Mouse (Mus musculus) heart, embryonic 11.5 days (tissue): ENCODE data around the gene Fahd1. TPM values are rescaled to one million over a fixed set of nuclear protein-coding genes. Genes with fewer than 3 reads are reported as not detected.

Experiments
- ATAC-seq: fragments of 200-750 bp; cut with Nextera tagmentation; replicated peaks from 2 replicates; pipeline ENCODE4 v1.8.0; 2017; ENCODE audit warnings: moderate library complexity; ENCODE audit not compliant: insufficient number of reproducible peaks, low FRiP score, low TSS enrichment
- H3K27ac ChIP-seq: fragments of 300-500 bp; sonication (generic); 2 replicates; pipeline ENCODE4 v1.5.1; 2014; ENCODE audit warnings: mild to moderate bottlenecking, low read depth, low read length
- H3K27me3 ChIP-seq: fragments of 300-500 bp; sonication (generic); 2 replicates; pipeline ENCODE4 v1.6.1; 2014; ENCODE audit warnings: mild to moderate bottlenecking, low read length, mixed read lengths; ENCODE audit not compliant: control insufficient read depth, insufficient read depth
- H3K36me3 ChIP-seq: fragments of 300-500 bp; sonication (generic); 2 replicates; pipeline ENCODE4 v1.6.1; 2014; ENCODE audit warnings: mild to moderate bottlenecking, low read length, moderate library complexity, mixed read lengths; ENCODE audit not compliant: control insufficient read depth, insufficient read depth
- H3K4me1 ChIP-seq: fragments of 300-500 bp; sonication (generic); 2 replicates; pipeline ENCODE4 v1.6.1; 2014; ENCODE audit warnings: low read length; ENCODE audit not compliant: control insufficient read depth, insufficient read depth
- H3K4me2 ChIP-seq: fragments of 300-500 bp; sonication (generic); 2 replicates; pipeline ENCODE4 v1.6.1; 2014; ENCODE audit warnings: mild to moderate bottlenecking, moderate library complexity
- H3K4me3 ChIP-seq: fragments of 300-500 bp; sonication (generic); 2 replicates; pipeline ENCODE4 v1.5.1; 2014; ENCODE audit warnings: low read depth, low read length
- H3K9ac ChIP-seq: fragments of 300-500 bp; sonication (generic); 2 replicates; pipeline ENCODE4 v1.6.1; 2014; ENCODE audit warnings: mild to moderate bottlenecking, low read depth, low read length, moderate library complexity
- H3K9me3 ChIP-seq: fragments of 300-500 bp; sonication (generic); replicated peaks from 2 replicates; pipeline ENCODE4 v1.6.1; 2016; ENCODE audit warnings: low read length; ENCODE audit not compliant: control insufficient read depth
- WGBS: fragments of 180-500 bp; shearing (Covaris S2); extraction: QIAGEN DNeasy Blood & Tissue Kit; methylation state at CpG from one replicate; pipeline ENCODE4 v1.1.7; 2014; ENCODE audit not compliant: insufficient replicate concordance; 5-methylcytosine and 5-hydroxymethylcytosine counted together
- polyA plus RNA-seq: library from polyadenylated mRNA; unstranded; fragments of >200 nt; fragmentation: Nextera tagmentation; extraction: Ambion mirVana; gene quantifications from 2 replicates; pipeline ENCODE4 v1.2.1, GENCODE M21; 2014

Gene Fahd1
- polyA plus RNA-seq, 1 experiment from 2014 or later: 38.0 TPM

DNA sequence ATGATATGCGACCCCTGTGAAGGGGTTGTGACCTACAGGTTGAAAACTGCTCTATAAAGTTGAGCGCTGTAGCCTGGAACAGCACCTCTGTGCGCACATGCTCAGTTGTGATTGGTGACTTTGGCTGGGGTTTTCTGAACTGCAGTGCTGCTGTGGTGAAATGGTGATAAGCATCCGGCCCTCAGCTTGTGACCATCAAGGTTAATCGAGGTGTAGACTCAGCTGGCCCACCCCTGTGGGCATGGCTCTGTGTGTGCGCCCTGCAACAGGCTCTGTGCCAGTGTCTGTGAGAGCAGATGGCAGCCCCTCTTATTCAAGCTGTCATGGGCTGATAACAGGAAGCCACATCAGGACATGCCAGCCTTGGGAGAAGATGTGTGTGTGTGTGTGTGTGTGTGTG lies 8.8 kb upstream of the Fahd1 start:
- Histone ChIP-seq H3K36me3 (no peaks in the 10 kb centered on the region), H3K4me1 (no peaks in the 10 kb centered on the region), H3K9me3 (no peaks in the 10 kb centered on the region), H3K27ac (no peak overlapping the region), H3K4me2 (no peak overlapping the region), H3K27me3 (no peaks in the 10 kb centered on the region), H3K4me3 (no peak overlapping the region), H3K9ac (no peak overlapping the region)
- WGBS: 86% methylated on average over 6 of the region's 6 CpGs
- no peak for ATAC-seq

DNA sequence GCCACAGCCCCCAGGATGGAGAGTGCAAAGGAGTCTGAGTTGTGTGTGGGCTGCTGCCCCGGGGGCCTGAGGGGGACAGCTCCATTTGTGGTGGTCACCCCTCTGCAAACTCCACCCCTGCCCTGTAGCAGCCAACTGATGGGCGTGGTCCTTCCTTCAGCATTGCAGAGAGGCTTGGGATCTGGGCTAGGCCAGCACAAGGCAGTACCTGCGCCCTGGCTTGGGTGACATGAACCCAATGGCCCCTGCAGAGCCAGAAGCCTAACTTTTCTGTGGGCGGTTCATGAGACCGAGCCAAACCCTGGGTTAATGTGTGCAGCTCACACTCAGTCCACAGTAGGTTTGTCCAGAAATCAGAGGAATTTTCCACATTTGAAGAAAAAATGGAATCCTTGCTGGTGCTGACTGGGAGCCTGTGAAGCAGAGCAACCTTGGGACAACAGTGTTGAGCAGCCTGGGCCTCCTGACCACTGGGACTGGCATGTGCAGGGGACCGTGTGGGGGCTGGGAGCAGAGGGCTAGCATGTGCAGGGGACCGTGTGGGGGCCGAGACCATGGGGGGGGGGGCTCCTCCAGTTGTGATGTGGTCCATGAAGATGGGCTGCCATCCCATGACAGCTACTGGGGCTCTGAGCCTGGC lies 7.8 kb upstream of the Fahd1 start:
- H3K4me3 ChIP-seq: no peak overlapping the region
- no peak overlapping the region for H3K27ac ChIP-seq
- WGBS: 80% methylated on average over 8 of the region's 8 CpGs
- H3K36me3 ChIP-seq: 0 out of 2 replicates have a peak, but pooled peaks cover 3% of the 10 kb centered on the region
- no peak overlapping the region for H3K9ac ChIP-seq
- H3K9me3 ChIP-seq: no peaks in the 10 kb centered on the region
- H3K4me2 ChIP-seq: no peak overlapping the region
- no peak for ATAC-seq
- H3K4me1 ChIP-seq: no peaks in the 10 kb centered on the region
- H3K27me3 ChIP-seq: no peaks in the 10 kb centered on the region

DNA sequence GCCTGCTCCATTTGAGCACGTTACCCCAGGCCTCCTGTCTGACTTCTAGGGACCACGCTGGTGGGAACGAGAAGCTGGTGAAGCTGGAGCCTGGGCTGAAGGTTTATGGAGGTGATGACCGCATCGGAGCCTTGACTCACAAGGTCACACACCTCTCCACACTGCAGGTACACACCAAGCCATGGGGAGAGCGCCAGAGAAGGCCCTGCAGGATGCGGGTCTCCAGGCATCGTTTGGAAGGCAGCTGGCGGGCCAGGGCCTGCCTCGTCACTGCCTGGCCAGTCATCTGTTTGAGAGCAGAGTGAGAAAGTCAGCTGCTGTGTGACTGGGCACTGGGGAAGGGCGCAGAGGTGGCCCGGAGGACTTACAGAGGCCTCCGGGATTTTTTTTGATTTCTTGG lies 6.4 kb upstream of the Fahd1 start:
- 0 out of 2 replicates have a peak, but pooled peaks cover 3% of the 10 kb centered on the region for H3K27me3 ChIP-seq
- no peak overlapping the region for H3K4me3 ChIP-seq
- H3K9me3 ChIP-seq: no peaks in the 10 kb centered on the region
- H3K4me1 ChIP-seq: no peaks in the 10 kb centered on the region
- no peak overlapping the region for H3K9ac ChIP-seq
- ATAC-seq: no peak
- no peak overlapping the region for H3K4me2 ChIP-seq
- no peak overlapping the region for H3K27ac ChIP-seq
- WGBS: 81% methylated on average over 13 of the region's 13 CpGs
- 0 out of 2 replicates have a peak, but pooled peaks cover 3% of the 10 kb centered on the region for H3K36me3 ChIP-seq

GRCm38 (mm10) chr17:24855838-24856464 lies 5.8 kb upstream of the Fahd1 start:
- 0 out of 2 replicates have a peak, but pooled peaks cover 3% of the 10 kb centered on the region for H3K36me3 ChIP-seq
- no peak overlapping the region for H3K4me2 ChIP-seq
- H3K4me1 ChIP-seq: peaks cover 6% of the 10 kb centered on the region; the same call in 1 of the 2 replicates
- no peaks in the 10 kb centered on the region for H3K9me3 ChIP-seq
- H3K27me3 ChIP-seq: peaks cover 7% of the 10 kb centered on the region; the same call in 1 of the 2 replicates
- ATAC-seq: no peak
- H3K27ac ChIP-seq: no peak overlapping the region
- 0 out of 2 replicates have a peak overlapping the region, but pooled peaks have one; percentile 39 for H3K9ac ChIP-seq
- 67% methylated on average over 3 of the region's 3 CpGs for WGBS
- no peak overlapping the region for H3K4me3 ChIP-seq

DNA sequence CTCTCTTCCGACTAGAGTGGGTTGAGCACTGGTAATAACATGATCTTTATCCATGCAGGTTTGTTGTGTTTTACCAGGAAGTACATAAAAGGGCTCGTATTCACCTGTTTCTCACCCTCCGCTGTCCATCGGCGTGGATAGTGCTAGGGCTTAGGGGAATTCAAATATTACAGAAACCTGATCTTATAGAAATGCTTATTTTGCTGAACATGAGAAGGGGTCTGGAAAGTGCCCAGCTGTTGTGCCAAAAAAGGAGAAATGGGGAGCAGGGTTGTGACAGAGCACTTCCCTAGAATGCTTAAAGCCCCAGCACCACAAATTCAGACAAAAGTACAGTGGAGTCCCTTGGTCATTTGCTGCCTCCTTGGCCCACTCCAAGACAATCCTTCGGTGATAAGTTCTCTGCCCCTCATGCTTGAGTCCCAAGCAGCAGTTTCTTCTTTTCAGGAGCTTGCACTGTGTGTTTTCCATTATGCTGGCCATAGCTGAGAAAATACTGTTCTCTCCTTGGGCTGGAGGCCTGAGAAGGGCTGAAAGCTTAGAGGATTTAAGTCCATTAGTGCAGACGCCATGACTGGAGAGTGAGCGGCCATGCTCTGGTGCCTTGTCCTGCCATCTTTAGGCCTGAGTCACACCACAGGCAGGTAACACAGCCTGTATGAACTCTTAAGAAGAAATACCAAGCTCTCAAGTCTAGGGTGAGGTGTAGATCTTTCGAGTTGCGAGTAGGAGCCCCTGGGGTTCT lies 1.4 kb upstream of the Fahd1 start:
- H3K36me3 ChIP-seq: 0 out of 2 replicates have a peak, but pooled peaks cover 3% of the 10 kb centered on the region
- no peak overlapping the region for H3K9ac ChIP-seq
- no peak for ATAC-seq
- no peaks in the 10 kb centered on the region for H3K9me3 ChIP-seq
- WGBS: 80% methylated on average over 10 of the region's 10 CpGs
- peaks cover 10% of the 10 kb centered on the region; the same call in 1 of the 2 replicates for H3K4me1 ChIP-seq
- no peak overlapping the region for H3K27ac ChIP-seq
- H3K27me3 ChIP-seq: peaks cover 7% of the 10 kb centered on the region; the same call in 1 of the 2 replicates
- H3K4me2 ChIP-seq: peak overlapping the region; percentile 90
- H3K4me3 ChIP-seq: peak overlapping the region; percentile 57

DNA sequence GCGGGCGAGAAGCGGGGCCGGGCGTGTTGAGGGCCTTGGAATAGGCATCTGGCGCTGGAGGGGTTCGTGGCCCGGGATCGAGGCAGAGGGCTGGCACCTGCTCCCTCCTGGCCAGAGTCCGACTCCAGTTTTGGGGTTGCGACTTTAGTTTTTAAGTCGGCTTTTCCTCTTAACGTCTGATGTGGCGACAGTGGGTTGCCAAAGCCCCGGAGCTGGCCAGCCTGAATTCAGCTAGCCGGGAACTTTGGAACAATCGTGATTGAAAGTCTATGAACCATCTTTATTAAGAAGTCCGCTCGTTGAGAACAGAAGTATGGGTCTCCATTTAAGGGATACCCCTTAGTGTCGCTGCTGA lies 586 bp upstream of the Fahd1 start:
- Histone ChIP-seq H3K27ac (no peak overlapping the region), H3K4me3 (peak overlapping the region; percentile 57), H3K9ac (peak overlapping the region; percentile 29), H3K27me3 (peaks cover 7% of the 10 kb centered on the region; the same call in 1 of the 2 replicates), H3K9me3 (no peaks in the 10 kb centered on the region), H3K4me1 (peaks cover 10% of the 10 kb centered on the region; the same call in 1 of the 2 replicates), H3K4me2 (peak overlapping the region; percentile 90), H3K36me3 (0 out of 2 replicates have a peak, but pooled peaks cover 3% of the 10 kb centered on the region)
- no peak for ATAC-seq
- 1% methylated on average over 20 of the region's 20 CpGs for WGBS

- peak; percentile 57 for ATAC-seq
- WGBS: under 1% methylated on average over 21 of the region's 21 CpGs
- Histone ChIP-seq H3K9ac (peak overlapping the region; percentile 80), H3K4me1 (peaks cover 10% of the 10 kb centered on the region; the same call in 1 of the 2 replicates), H3K4me3 (peak overlapping the region; percentile 57), H3K9me3 (no peaks in the 10 kb centered on the region), H3K36me3 (0 out of 2 replicates have a peak, but pooled peaks cover 3% of the 10 kb centered on the region), H3K4me2 (peak overlapping the region; percentile 85), H3K27ac (peak overlapping the region; percentile 99), H3K27me3 (peaks cover 7% of the 10 kb centered on the region; the same call in 1 of the 2 replicates)
Observed at GRCm38 (mm10) chr17:24849733-24850064, 465 bp downstream of the Fahd1 start.

- Histone ChIP-seq H3K9me3 (no peaks in the 10 kb centered on the region), H3K27ac (peak overlapping the region; percentile 99), H3K4me3 (peak overlapping the region; percentile 57)
Observed at GRCm38 (mm10) chr17:24848600-24849031, 1.5 kb downstream of the Fahd1 start.

More at GRCm38 (mm10) chr17:24848600-24849031, 1.5 kb downstream of the Fahd1 start:
- 0 out of 2 replicates have a peak, but pooled peaks cover 2% of the 10 kb centered on the region for H3K36me3 ChIP-seq
- ATAC-seq: no peak
- peaks cover 7% of the 10 kb centered on the region; the same call in 1 of the 2 replicates for H3K27me3 ChIP-seq
- H3K9ac ChIP-seq: peak overlapping the region; percentile 50; the same call in 1 of the 2 replicates
- peak overlapping the region; percentile 85 for H3K4me2 ChIP-seq
- peaks cover 10% of the 10 kb centered on the region; the same call in 1 of the 2 replicates for H3K4me1 ChIP-seq
